Mouse (Mus musculus): ENCODE measurements at regions not wholly inside any gene's neighbourhood (a gene's known extent, or its start where the extent isn't known, plus 50 kb on each side); places are given as distances from the start of the nearest gene placed in this dataset.

GRCm38 (mm10) chr5:73729646-73730045 lies 78.5 kb downstream of the Spata18 start:
- no peak for DNase-seq

GRCm38 (mm10) chr5:73731423-73731822 lies 80.2 kb downstream of the Spata18 start:
- no peak for DNase-seq

- DNase-seq = peak in 1 of 2 experiments; percentile 4
Observed at GRCm38 (mm10) chr5:73731991-73732565, 80.9 kb downstream of the Spata18 start.

DNA sequence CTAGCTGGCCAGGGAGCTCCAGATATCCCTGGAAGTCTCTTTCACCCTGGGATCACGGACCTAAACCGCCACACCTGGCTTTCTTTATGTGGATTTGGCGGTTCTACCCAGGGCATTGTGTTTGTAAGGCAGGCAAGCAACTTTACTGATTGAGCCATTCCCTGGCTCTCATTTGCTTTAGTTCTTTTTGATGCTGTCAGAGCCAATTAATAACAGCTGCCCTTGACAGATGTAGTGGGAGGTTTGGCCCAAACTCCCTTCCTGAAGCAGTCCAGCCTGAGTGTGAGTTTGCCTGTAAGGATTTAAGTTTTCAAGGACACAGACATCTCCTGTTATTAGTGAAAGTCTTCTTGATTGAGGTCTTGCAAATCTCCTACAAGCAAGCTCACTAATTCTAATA lies 89.6 kb downstream of the Spata18 start:
- DNase-seq = no peak

- no peak for DNase-seq
Observed at GRCm38 (mm10) chr5:73741441-73741840, 90.3 kb downstream of the Spata18 start.

GRCm38 (mm10) chr5:73743953-73744352 lies 92.8 kb downstream of the Spata18 start:
- no peak for DNase-seq

DNA sequence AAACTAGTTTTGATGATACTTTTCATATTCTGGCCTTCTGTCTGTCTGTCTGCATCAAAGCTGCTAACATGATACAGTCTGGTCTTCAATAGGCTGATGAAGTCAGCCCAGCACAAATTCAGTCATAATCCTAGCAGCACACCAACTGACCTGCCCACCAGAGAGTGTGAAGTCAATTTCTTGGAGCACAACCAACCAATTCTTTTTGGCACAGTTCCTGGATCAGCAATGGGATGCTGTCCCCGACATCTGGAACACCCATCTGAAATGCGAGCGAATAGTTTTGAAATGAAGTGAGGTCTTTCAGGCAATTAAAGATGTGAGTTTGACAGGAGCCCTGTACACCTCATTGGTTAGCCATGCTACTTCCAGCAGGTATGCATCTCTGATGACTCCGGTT lies 98.6 kb downstream of the Spata18 start:
- no peak for DNase-seq

DNA sequence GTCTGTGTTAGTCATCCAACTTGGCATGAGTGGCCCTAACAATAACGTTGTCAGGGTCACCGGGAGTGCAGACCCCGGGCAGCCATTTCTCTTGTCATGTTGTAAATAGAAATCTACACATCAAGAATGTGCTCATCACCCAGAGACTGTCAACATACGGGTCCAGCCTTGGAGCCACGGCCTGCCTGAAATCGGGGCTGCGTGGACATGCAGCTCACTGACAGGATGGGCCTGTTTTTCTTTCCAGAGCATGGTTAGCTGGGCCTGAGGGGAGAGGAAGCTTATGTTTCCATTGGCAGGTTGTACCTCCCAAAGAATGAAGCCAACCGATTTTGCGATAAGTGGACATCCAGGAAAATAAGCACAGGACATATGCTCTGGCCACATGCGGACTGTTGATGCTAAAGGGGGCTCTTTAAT lies 101.1 kb downstream of the Spata18 start:
- DNase-seq = no peak

DNA sequence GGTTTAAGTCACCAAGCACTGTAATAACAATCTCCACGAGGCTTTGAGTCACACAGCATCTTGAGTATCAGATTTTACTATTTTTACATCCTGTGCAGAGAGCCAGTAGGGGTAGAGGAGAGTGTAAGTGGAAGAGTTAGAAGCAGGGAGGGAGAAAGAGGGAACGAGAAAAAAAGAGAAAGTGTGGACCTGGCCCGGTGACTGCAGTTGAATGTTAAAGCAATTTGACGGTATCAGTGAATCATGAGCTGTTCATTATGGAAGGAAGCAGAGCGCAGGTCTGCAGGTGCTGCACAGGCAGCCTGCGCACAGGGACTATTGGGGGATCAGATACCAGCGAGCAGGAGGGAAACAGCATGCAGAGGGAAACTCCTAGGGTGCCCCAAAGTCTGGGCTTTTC lies 102.6 kb downstream of the Spata18 start:
- DNase-seq = no peak

GRCm38 (mm10) chr5:73758534-73758933 lies 107.4 kb downstream of the Spata18 start:
- no peak for DNase-seq

- DNase-seq = no peak
Observed at GRCm38 (mm10) chr5:73761236-73761635, 110.1 kb downstream of the Spata18 start.

DNA sequence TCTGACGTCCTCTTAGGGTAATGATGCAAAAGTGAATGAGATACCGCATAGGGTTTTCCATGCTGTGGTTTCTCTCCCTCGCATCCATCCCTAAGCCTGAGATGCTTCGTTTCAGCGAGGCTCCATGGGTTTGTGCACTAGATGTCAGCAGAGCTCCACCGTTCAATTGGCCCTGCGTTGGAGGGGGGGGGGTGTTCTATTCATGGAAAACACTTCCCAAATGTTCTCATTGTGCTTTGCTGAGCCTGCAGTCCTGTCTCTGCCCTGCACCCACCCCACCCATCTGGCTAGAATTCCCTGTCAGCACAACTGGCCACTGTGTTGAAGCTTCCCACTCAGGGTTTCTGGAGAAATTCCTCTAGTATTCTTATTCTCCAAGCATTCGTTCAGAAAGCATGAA lies 110.5 kb downstream of the Spata18 start:
- peak; percentile 11 to 19 for DNase-seq

- no peak for DNase-seq
Observed at GRCm38 (mm10) chr5:73764226-73764625, 113.0 kb downstream of the Spata18 start.

GRCm38 (mm10) chr5:73765466-73765865 lies 114.3 kb downstream of the Spata18 start:
- no peak for DNase-seq

- no peak for DNase-seq
Observed at GRCm38 (mm10) chr5:73768253-73768652, 117.1 kb downstream of the Spata18 start.

DNA sequence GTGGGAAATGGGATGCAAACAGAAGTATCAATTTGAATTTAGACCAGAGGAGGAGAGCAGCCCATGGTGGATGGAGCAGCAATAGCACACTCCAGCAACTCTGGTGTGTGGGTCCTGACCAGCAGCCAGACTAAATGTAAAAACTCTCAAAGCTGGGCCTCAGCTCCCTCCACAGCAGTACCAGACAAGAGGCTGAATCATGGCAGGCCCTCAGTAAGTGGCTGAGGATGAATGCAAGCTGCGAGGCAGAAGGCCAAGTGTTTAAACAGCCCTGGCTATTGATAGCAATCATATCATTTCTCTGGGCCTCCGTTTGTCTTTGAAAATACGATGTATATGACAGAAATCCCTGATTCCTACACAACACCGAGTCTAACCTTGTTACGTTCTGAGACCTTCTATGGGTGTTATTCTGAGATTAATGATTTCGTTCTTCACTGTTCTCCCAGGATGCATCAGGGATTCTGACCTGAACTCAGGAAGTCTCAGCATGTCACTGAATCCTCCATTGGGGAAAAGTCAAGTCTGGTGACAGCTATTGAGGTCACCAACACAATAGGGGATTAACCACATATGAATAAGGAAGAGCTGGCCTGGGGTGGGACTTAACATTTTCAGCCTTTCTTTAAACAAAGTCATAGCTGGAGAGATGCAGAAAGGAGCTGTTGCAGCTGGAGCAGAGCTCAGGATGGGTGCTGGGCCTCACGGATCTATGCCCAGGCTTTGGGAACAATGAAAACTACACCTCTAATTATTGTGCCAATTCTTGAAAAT lies 124.8 kb downstream of the Spata18 start:
- no peak for DNase-seq

DNA sequence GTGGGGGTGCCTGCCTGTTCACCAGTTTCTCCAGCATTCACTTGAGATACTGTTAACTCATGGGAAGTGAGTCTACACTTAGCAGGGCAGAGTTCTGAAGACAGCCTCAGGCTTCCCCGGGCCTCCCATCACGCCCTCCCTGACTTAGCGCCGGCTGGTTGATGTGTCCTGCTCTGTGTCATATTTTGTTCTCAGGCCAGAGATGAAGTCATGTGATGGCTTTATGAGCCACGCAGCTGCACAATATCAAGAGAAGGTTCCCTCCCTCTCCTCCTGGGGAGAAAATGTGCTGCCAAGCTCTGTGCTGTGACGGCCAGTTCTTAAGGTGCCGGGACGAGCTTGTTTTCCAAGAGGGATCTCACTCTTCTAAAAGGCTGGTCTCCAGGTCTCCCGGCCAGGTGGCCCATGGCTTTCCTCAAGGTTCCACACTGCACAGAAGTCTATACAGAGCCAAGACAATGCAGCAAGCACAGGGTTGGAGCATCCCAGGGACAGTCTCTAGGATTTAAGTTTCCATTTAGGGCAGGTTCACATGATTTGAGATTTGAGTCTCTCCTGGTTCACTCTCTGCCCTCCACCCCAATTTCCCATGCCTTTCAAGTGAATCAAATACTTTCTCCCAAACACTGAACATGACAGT lies 126.2 kb downstream of the Spata18 start:
- DNase-seq = peak; percentile 9 to 23

GRCm38 (mm10) chr5:73781190-73781940 lies 130.2 kb downstream of the Spata18 start:
- DNase-seq = peak in 1 of 2 experiments; percentile 2

DNA sequence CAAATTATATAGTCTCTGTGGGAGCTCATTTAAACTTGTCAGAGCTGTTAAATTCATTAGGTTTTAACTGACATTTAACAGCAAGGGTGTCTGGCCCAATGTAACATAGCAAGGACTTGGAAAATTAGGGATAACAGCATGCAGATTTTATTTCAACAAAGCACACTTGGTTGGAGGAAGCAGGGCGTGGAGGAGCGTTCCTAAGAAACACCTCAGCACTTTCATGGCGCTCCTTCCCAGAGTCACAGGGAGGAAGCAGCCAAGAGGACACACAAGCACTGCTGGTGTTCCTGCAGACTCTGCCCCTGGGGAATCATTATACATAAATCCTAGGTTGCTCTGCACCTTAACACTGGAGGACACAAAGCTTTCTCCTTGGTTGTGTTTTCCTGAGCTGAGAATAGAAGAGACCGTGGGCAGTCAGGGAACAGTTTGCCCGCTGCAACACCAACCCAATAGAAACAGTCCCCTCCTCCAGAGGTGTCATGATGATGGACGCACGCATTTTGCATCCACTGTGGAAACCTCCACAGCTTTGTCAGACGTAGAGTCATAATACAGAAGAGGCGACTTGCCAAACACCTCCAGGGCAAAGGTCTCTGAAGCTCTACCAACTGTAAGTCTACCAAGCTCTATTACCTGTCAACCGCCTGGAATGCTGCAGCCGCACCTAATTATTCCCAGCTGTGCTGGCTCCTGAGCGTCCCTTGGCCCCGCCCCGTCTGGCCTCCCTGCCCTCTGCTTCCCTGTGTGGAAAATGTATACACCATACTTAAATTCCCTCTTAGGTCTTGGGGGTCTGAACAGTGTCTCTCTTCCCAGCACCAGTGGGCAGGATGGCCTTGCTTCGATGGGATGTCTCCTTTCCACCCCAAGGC lies 131.3 kb downstream of the Spata18 start:
- peak; percentile 36 to 60 for DNase-seq

GRCm38 (mm10) chr5:73787275-73787674 lies 136.1 kb downstream of the Spata18 start:
- no peak for DNase-seq

GRCm38 (mm10) chr5:73792216-73792615 lies 141.0 kb downstream of the Spata18 start:
- no peak for DNase-seq

DNA sequence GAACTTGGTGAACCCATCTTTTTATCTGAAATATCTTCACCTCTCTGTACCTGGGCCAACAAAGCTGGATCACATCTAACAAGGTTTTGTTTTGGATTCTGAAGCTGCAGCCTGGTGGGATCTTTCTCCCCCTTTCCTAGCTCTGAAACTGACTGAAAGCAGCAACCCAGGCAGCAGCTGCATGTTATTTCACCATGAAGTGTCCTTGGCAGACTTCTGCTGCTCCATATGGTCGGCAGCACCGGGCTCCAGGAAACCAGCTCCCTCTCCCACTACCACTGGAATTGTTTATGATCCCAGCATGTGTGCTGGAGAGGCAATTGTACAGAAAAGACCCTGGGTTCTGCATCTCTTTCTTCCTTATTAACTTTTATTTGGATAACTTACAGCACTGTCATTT lies 145.0 kb downstream of the Spata18 start:
- no peak for DNase-seq

Measured in kidney, adult 8-10 months (tissue).